Mouse (Mus musculus) forelimb bud, embryonic 11.5 days (tissue): ENCODE data around the gene Rsph4a.
"Not testable (repeated sequence)": the region's sequence is repeated elsewhere in the genome, so short reads cannot be mapped to it uniquely, and the experiment has no call there.

ENCODE experiments used
- DNase-seq: peaks from one replicate; pipeline ENCODE4 v3.0.0-alpha.2; 2012; ENCODE audit warnings: low read depth, low spot score

Rsph4a gene

GRCm38 (mm10) chr10:33904530-33905481, at the start of gene Rsph4a:
Gene Rsph4a (plus strand): TSS chr10:33905111.
- peak; percentile 71 for DNase-seq

DNA sequence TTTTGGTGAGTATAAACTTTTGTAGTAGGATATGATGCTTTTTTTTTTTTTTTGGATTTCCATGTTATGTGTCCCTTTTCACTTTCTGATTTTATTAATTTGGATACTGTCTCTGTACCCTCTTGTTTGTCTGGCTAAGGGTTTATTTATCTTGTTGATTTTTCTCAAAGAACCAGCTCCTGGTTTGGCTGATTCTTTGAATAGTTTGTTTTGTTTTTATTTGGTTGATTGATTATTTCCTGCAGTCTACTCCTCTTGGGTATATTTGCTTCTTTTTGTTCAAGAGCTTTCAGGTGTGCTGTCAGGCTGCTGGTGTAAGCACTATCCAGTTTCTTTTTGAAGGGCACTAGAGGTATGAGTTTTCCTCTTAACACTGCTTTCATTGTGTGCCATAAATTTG, 47.5 kb upstream of the Rsph4a start, which contains the start of gene Sult3a1:
Gene Sult3a1, plus strand, starts transcription at position 301 of the 400 bp plus-strand sequence.
- no peak for DNase-seq

GRCm38 (mm10) chr10:33865994-33866393, 38.9 kb upstream of the Rsph4a start:
- DNase-seq = no peak

GRCm38 (mm10) chr10:33870441-33870840, 34.5 kb upstream of the Rsph4a start:
- DNase-seq = no peak

DNA sequence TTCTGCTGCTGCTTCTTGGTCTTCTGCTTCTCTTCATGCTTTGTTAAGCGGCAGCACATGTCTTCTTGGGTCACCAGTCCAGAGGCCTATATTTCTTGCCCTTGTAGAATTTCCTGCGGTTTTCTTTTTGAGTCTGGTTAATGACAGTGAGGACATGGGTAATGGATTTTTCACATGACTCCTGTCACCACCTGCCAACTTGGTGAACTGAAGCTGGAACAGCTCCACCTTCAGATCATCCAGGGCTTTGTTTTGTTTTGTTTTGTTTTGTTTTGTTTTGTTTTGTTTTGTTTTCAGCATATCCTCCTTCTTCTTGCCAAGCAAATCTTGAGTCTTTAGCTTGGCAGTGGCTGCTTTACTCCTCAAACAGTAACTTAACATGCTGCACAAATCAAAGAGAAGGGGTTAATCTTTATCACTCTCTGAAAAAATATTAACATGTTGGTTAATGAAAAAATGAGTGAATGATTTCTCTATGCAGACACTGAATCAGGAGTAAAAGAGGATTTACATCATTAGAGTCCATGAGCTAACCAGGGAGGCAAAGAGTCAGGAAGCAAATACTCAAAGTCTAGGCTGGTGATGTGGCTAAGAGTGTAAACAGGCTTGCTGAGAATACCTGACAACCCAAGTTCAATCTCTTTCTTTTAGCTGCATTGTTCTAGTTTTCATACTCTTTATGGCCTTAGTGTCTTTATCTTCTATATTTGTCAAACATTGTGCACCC, 32.1 kb upstream of the Rsph4a start:
- DNase-seq = no peak

DNA sequence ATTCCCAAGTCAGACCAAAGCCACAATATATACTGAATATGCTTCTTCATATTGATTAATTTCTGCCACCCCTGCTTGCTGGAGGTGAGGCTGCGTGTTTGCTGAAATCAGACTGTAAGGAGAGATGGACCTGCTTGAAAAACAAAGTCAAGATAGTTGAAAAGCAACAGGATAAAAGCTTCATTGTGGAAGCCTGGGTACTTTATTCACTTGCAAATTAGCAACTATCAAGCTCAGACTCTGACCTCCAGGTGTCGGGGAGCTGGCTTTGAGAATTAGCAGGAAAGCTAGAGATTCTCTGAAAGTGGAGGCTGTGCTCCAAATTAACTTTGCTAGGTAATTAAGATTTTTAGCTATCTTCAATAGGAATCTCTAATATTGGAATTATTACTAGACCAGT, 22.5 kb upstream of the Rsph4a start:
- not testable (repeated sequence) for DNase-seq

- DNase-seq = not testable (repeated sequence)
These were observed 3.4 kb upstream of the Rsph4a start for GRCm38 (mm10) chr10:33901520-33901919.

DNA sequence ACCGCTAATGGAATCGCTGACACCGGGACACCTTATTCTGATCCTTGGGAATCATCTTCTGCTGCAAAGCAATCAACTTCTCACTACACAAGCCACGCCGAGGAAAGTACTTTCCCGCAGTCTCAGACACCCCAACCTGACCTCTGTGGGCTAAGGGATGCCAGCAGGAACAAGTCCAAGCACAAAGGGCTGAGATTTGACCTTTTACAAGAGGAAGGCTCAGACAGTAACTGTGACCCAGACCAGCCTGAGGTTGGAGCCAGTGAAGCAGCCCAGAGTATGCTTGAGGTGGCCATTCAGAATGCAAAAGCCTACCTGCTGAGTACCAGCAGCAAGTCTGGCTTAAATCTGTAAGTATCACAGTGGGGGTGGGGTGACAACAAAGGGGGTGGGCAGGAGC, 578 bp downstream of the Rsph4a start:
- DNase-seq = no peak

DNA sequence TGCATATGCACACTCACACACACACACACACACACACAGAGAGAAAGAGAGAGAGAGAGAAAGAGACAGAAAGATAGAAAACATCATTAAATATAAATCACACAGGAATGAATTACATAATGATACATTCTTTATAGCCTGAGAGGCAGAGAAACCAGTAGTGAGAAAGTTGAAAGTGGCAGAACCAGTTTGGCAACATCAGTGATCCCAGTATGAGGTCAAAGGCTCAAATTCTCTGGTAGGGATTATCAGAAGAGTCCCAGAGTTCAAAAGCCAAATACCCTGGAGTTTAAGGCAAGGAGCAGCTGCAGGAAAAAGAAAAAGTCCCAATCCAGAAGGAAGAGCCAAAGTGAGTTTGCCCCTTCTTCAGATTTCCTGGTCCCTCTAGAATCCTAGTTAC, 35.8 kb downstream of the Rsph4a start:
- no peak for DNase-seq

DNA sequence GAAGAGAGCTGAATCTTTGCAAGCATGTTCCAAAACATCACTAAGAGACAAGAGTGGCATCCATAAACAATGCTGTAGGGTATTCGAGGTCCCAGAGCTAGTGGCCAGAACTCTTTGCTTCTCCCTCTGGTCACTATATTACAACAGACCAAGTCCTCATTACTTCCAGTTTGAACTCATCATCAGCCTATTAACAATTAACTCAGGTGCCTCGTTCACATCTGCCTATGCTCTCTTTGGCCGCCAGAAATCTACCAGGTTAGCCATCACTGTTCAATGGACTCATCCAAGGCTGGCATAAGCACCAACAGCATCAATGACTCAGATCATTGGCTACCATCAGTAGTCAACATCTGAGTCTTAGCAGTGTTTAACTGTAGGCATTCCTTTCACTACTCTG, 40.5 kb downstream of the Rsph4a start:
- DNase-seq = no peak

- DNase-seq = no peak
These were observed 41.4 kb downstream of the Rsph4a start for GRCm38 (mm10) chr10:33946336-33946735.

- peak; percentile 86 for DNase-seq
These were observed 46.1 kb downstream of the Rsph4a start, which contains the start of gene Zup1 for GRCm38 (mm10) chr10:33950803-33951583. Gene Zup1 (minus strand): TSS chr10:33951269.

GRCm38 (mm10) chr10:33952509-33952908, 47.6 kb downstream of the Rsph4a start:
- DNase-seq = no peak
